Mouse (Mus musculus) right cerebral cortex, adult 18-20 months (tissue): ENCODE measurements at regions not wholly inside any gene's neighbourhood (a gene's known extent, or its start where the extent isn't known, plus 50 kb on each side); places are given as distances from the start of the nearest gene placed in this dataset.
"Not testable (repeated sequence)": the region's sequence is repeated elsewhere in the genome, so short reads cannot be mapped to it uniquely, and the experiment has no call there.

Experiments used
- DNase-seq: peaks from one replicate; pipeline ENCODE4 v3.0.0; 2022; ENCODE audit warnings: mixed read lengths

DNA sequence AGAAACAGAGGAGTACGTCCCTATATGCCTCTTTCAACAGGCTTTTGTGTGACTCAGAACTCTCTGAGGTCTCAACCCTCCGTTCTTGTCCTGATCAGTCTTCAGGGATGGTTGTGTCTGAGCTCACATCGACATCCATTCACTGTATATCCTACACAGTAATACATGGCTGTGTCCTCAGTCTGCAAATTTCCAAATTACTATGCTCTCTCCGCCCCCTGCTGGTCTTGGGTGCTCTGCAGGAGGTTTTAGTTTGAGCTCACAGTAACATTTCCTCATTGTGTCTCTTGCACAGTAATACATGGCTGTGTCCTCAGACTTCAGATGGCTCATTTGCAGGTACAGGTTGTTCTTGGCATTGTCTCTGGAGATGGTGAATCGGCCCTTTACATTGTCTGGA, 53.5 kb downstream of the Adam6a start:
- DNase-seq = not testable (repeated sequence)

DNA sequence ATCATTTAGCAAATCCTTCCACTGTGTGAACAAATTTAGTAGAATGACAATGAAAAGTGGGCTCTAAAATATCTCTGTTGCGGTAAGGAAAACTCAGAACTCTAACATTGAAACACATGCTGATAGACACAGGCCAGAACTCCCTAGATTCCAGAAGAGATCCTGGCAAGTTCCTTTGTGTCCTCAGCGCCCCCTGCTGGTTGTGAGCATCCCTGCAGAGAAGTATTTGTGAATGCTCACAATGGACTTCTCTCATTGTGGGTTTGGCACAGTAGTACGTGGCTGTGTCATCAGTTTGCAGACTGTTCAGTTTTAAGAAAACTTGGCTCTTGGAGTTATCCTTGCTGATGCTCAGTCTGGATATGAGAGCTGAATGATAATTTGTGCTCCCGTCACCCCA, 67.2 kb downstream of the Adam6a start:
- peak; percentile 2 for DNase-seq

DNA sequence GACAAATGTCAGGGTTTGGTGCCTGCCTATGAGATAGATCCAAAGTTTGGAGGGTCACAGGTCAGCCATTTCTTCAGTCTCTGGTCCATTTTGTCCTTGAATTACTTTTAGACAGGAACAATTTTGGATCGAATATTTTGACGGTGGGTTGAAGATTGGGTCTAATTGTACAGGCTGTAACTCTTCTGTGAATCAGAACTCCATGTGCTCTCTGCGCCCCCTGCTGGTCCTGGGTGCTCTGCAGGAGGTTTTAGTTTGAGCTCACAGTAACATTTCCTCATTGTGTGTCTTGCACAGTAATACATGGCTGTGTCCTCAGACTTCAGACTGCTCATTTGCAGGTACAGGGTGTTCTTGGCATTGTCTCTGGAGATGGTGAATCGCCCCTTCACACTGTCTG, 81.5 kb downstream of the Adam6a start:
- DNase-seq = not testable (repeated sequence)

DNA sequence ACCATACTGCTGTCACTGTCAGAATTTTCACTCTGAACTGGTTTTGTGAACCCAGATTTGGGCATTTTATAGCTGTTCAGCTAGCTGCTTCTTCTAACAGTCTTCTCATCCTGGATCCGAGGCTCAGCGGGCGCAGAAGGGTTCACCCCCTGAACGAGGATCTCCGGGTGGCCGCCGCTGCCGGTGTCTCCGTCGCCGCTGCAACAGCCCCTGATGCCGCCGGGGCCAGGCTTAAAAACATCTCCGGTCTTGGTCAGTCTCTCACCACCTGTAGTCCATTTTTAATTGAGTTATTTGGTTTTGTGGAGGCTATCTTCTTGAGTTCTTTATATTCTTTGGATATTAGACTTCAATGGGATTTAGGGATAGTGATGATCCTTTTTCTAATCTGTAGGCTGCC, 87.1 kb downstream of the Adam6a start:
- DNase-seq = not testable (repeated sequence)
